Mouse (Mus musculus) megakaryocyte, embryonic 14.5 days (primary cell): Measurements from ENCODE around the gene Vmn2r14. TPM values are rescaled to one million over a fixed set of nuclear protein-coding genes. Genes with fewer than 3 reads are reported as not detected.
"Not testable (repeated sequence)": the region's sequence is repeated elsewhere in the genome, so short reads cannot be mapped to it uniquely, and the experiment has no call there.

Experiments
- H3K27me3 ChIP-seq: replicated peaks from 2 replicates; pipeline ENCODE3; 2012; ENCODE audit warnings: inconsistent platforms
- H3K36me3 ChIP-seq: replicated peaks from 2 replicates; pipeline ENCODE3; 2012; ENCODE audit warnings: low read length, inconsistent platforms, mixed read lengths
- H3K4me1 ChIP-seq: 2 replicates; pipeline ENCODE4 v1.6.1; 2012; ENCODE audit warnings: inconsistent platforms
- H3K4me3 ChIP-seq: replicated peaks from 2 replicates; pipeline ENCODE3; 2012; ENCODE audit warnings: moderate library complexity, mild to moderate bottlenecking, inconsistent platforms
- H3K9me3 ChIP-seq: 2 replicates; pipeline ENCODE4 v1.6.1; 2012; ENCODE audit warnings: inconsistent platforms
- FLI1 ChIP-seq: IDR thresholded peaks from 2 replicates; pipeline ENCODE4 v1.6.1; 2012; ENCODE audit warnings: low read length, inconsistent platforms, mixed read lengths
- GATA1 ChIP-seq: IDR thresholded peaks from 3 replicates; pipeline ENCODE4 v1.6.1; 2012; ENCODE audit warnings: mixed read lengths, low read length, inconsistent platforms, borderline replicate concordance
- polyA plus RNA-seq: library from polyadenylated mRNA; stranded (reverse); fragments of >175 nt; gene quantifications from 2 replicates; pipeline ENCODE4 v1.2.3, GENCODE M21; 2012; ENCODE audit warnings: low replicate concordance; ENCODE audit not compliant: insufficient read depth

Gene Vmn2r14
- polyA plus RNA-seq = not detected in 2 replicates

- Histone ChIP-seq H3K27me3 (no peaks in the 10 kb centered on the region), H3K36me3 (no peaks in the 10 kb centered on the region), H3K4me3 (no peak within 1 kb of the TSS), H3K4me1 (no peaks in the 10 kb centered on the region), H3K9me3 (peaks cover 4% of the 10 kb centered on the region; the same call in 1 of the 2 replicates)
- TF ChIP-seq GATA1 = no peak
- TF ChIP-seq FLI1 = no peak
Observed at GRCm38 (mm10) chr5:109224608-109225007, at the start of gene Vmn2r14. TSS of gene Vmn2r14 (minus strand) at chr5:109224708.

DNA sequence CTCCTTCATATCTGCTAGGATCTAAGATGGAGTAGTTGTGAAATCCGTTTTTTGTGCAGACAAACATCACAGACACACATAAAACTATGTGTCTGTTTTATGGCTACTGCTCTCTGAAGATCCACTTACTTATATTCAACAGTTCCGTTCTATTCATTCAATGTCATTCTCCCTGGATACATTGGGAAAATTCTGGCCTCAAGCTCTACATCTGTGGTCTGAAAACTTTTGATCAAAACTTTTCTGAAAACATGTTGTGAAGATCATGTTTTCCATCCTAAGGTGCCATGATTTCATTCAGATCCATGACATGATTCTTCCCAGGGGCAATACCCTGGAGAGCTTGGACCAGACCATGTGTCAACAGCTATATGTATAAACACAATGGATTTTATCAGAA, 32.4 kb downstream of the Vmn2r14 start, which contains the start of gene Vmn2r13:
TSS of gene Vmn2r13 (minus strand) at position 101 of the 400 bp plus-strand sequence.
- not testable (repeated sequence) for H3K36me3 ChIP-seq, H3K27me3 ChIP-seq, H3K4me3 ChIP-seq, H3K9me3 ChIP-seq, H3K4me1 ChIP-seq

DNA sequence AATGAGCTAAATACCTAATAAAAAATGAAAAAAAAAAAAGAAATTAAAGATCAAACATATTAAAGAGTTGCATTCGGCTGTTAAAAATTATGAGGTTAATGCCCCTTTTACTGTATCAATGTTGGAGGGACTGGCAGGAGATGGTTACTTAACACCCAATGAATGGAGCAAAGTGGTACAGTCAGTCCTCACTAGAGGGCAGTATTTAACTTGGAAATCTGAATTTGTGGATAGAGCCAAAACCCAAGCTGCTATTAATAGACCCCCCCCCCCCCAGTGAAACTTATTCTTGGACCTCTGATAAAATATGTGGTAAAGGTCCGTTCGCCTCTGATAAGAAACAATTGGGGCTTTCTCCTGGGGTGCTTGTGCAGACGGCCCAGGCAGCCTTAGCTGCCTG, 57.7 kb downstream of the Vmn2r14 start:
- not testable (repeated sequence) for H3K9me3 ChIP-seq, H3K36me3 ChIP-seq, H3K4me3 ChIP-seq, H3K4me1 ChIP-seq, H3K27me3 ChIP-seq

Other genes starting within 250 kb of the Vmn2r14 start
- gene Vmn2r10, start 218.2 kb downstream of the Vmn2r14 start, polyA plus RNA-seq = not detected in 2 replicates
- gene Vmn2r11, start 165.1 kb downstream of the Vmn2r14 start, polyA plus RNA-seq = not detected in 2 replicates
- gene Vmn2r12, start 126.8 kb downstream of the Vmn2r14 start, polyA plus RNA-seq = 0.03 TPM in 1 of 2 replicates, not detected in the other
- gene Vmn2r13, start 32.5 kb downstream of the Vmn2r14 start, polyA plus RNA-seq = not detected in 2 replicates
- not detected in 2 replicates for gene Vmn2r15, start 72.9 kb upstream of the Vmn2r14 start, polyA plus RNA-seq
- not detected in 2 replicates for gene Vmn2r16, start 105.5 kb upstream of the Vmn2r14 start, polyA plus RNA-seq
- not detected in 2 replicates for gene Vmn2r17, start 195.0 kb upstream of the Vmn2r14 start, polyA plus RNA-seq